Mouse (Mus musculus) heart, postnatal 0 days (tissue): ENCODE measurements around the gene Snrk. TPM values are rescaled to one million over a fixed set of nuclear protein-coding genes. Genes with fewer than 3 reads are reported as not detected.

Experiments
- ATAC-seq: fragments of 200-750 bp; cut with Nextera tagmentation; 2 replicates; pipeline ENCODE4 v1.8.0; 2017; ENCODE audit warnings: low read depth, moderate number of reproducible peaks, moderate library complexity; ENCODE audit not compliant: insufficient read depth
- DNase-seq: peaks from one replicate; pipeline ENCODE4 v3.0.0-alpha.2; 2016; ENCODE audit warnings: low spot score
- H3K27ac ChIP-seq: fragments of 300-500 bp; sonication (generic); 2 replicates; pipeline ENCODE4 v1.5.1; 2014; ENCODE audit warnings: low read depth, mild to moderate bottlenecking
- H3K27me3 ChIP-seq: fragments of 300-500 bp; sonication (generic); 2 replicates; pipeline ENCODE4 v1.6.1; 2014; ENCODE audit warnings: low read length, mixed read lengths; ENCODE audit not compliant: control insufficient read depth, insufficient read depth
- H3K36me3 ChIP-seq: fragments of 300-500 bp; sonication (generic); replicated peaks from 2 replicates; pipeline ENCODE4 v1.6.1; 2014; ENCODE audit warnings: low read length, mixed read lengths; ENCODE audit not compliant: control insufficient read depth, insufficient read depth
- H3K4me1 ChIP-seq: fragments of 300-500 bp; sonication (generic); 2 replicates; pipeline ENCODE4 v1.6.1; 2014; ENCODE audit warnings: antibody characterized with exemption; ENCODE audit not compliant: control insufficient read depth, insufficient read depth
- H3K4me2 ChIP-seq: fragments of 300-500 bp; sonication (generic); 2 replicates; pipeline ENCODE4 v1.6.1; 2014; ENCODE audit warnings: low read depth, mild to moderate bottlenecking, low read length, moderate library complexity
- H3K4me3 ChIP-seq: fragments of 300-500 bp; sonication (generic); 2 replicates; pipeline ENCODE4 v1.5.1; 2014; ENCODE audit warnings: low read depth, low read length
- H3K9ac ChIP-seq: fragments of 300-500 bp; sonication (generic); replicated peaks from 2 replicates; pipeline ENCODE4 v1.6.1; 2014; ENCODE audit warnings: low read depth, low read length, mixed read lengths
- H3K9me3 ChIP-seq: fragments of 300-500 bp; sonication (generic); replicated peaks from 2 replicates; pipeline ENCODE4 v1.6.1; 2016; ENCODE audit warnings: low read length; ENCODE audit not compliant: control insufficient read depth
- CTCF ChIP-seq: IDR thresholded peaks from 2 replicates; pipeline ENCODE4 v1.5.1; 2016; ENCODE audit warnings: antibody characterized with exemption, control low read depth, low read depth
- EP300 ChIP-seq: IDR thresholded peaks from 2 replicates; pipeline ENCODE4 v1.6.1; 2016; ENCODE audit warnings: antibody characterized with exemption, low read depth
- WGBS: fragments of 180-500 bp; shearing (Covaris S2); extraction: QIAGEN DNeasy Blood & Tissue Kit; methylation state at CpG from one replicate; pipeline ENCODE4 v1.1.7; 2014; 5-methylcytosine and 5-hydroxymethylcytosine counted together
- polyA plus RNA-seq: library from polyadenylated mRNA; unstranded; fragments of >200 nt; fragmentation: Nextera tagmentation; extraction: Ambion mirVana; gene quantifications from 2 replicates; pipeline ENCODE4 v1.2.1, GENCODE M21; 2015
- total RNA-seq: library from RNA; depleted of rRNA; stranded (reverse); fragments of >200 nt; gene quantifications from 2 replicates; pipeline ENCODE4 v1.2.3, GENCODE M21; 2014; ENCODE audit warnings: low replicate concordance

The Snrk gene
- total and polyA plus RNA-seq, 2 experiments from 2014 or later: 39.5 to 60.4 TPM

GRCm38 (mm10) chr9:122091171-122091570 lies 25.9 kb upstream of the Snrk start:
- ATAC-seq (no peak), DNase-seq (no peak)
- Histone ChIP-seq H3K4me2 (no peak overlapping the region), H3K36me3 (no peaks in the 10 kb centered on the region), H3K4me1 (peaks cover 7% of the 10 kb centered on the region), H3K9ac (no peak overlapping the region), H3K27ac (peak overlapping the region; percentile 47), H3K4me3 (no peak overlapping the region), H3K27me3 (no peaks in the 10 kb centered on the region), H3K9me3 (no peaks in the 10 kb centered on the region)
- TF ChIP-seq EP300: no peak
- no peak for TF ChIP-seq CTCF
- WGBS: 65% methylated on average over 7 of the region's 7 CpGs

- DNase-seq (no peak), ATAC-seq (no peak)
- H3K27ac ChIP-seq: peak overlapping the region; percentile 47
- TF ChIP-seq CTCF: no peak
- TF ChIP-seq EP300: no peak
- WGBS: 40% methylated on average over 5 of the region's 5 CpGs
- peaks cover 7% of the 10 kb centered on the region for H3K4me1 ChIP-seq
- H3K9ac ChIP-seq: no peak overlapping the region
- H3K4me2 ChIP-seq: no peak overlapping the region
- H3K9me3 ChIP-seq: no peaks in the 10 kb centered on the region
- no peaks in the 10 kb centered on the region for H3K36me3 ChIP-seq
- H3K4me3 ChIP-seq: no peak overlapping the region
- H3K27me3 ChIP-seq: no peaks in the 10 kb centered on the region
These were observed 25.3 kb upstream of the Snrk start for GRCm38 (mm10) chr9:122091782-122092228.

DNA sequence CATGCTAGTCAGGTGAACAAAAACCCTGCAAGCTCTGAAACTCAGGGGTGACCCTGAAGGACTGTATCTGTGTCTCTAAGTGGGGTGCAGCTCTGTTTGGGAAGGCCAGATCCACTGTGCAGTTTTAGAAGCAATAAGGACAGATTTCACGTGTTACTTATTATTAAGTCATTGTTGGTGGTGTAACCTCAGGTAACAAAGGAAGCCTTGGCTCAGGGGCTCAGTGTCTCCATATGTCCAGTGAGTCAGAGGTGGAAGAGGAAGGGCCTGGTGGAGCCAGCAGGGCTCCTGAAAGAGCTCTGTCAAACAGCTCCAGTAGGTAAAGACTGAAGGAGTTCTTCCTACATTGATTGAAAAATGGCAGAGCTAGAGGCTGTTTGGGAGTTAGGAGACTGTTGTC lies 22.9 kb upstream of the Snrk start:
- no peaks in the 10 kb centered on the region for H3K36me3 ChIP-seq
- H3K27ac ChIP-seq: no peak overlapping the region
- no peak overlapping the region for H3K4me2 ChIP-seq
- H3K9ac ChIP-seq: no peak overlapping the region
- no peak overlapping the region for H3K4me3 ChIP-seq
- no peaks in the 10 kb centered on the region for H3K9me3 ChIP-seq
- 77% methylated on average over 1 of the region's 1 CpGs for WGBS
- no peak for TF ChIP-seq CTCF
- no peak for TF ChIP-seq EP300
- no peak for ATAC-seq
- H3K27me3 ChIP-seq: no peaks in the 10 kb centered on the region
- no peak for DNase-seq
- peaks cover 10% of the 10 kb centered on the region for H3K4me1 ChIP-seq

- 70% methylated on average over 5 of the region's 5 CpGs for WGBS
- TF ChIP-seq EP300: no peak
- TF ChIP-seq CTCF: no peak
- H3K4me3 ChIP-seq: no peak overlapping the region
- no peak overlapping the region for H3K27ac ChIP-seq
- H3K9me3 ChIP-seq: no peaks in the 10 kb centered on the region
- no peaks in the 10 kb centered on the region for H3K36me3 ChIP-seq
- ATAC-seq: no peak
- DNase-seq: no peak
- no peaks in the 10 kb centered on the region for H3K27me3 ChIP-seq
- no peak overlapping the region for H3K4me2 ChIP-seq
- H3K9ac ChIP-seq: no peak overlapping the region
- H3K4me1 ChIP-seq: peaks cover 4% of the 10 kb centered on the region; the same call in 1 of the 2 replicates
These were observed 20.1 kb upstream of the Snrk start for GRCm38 (mm10) chr9:122096822-122097511.

GRCm38 (mm10) chr9:122097535-122097934 lies 19.5 kb upstream of the Snrk start:
- TF ChIP-seq EP300: no peak
- TF ChIP-seq CTCF: no peak
- Histone ChIP-seq H3K36me3 (no peaks in the 10 kb centered on the region), H3K4me1 (peaks cover 3% of the 10 kb centered on the region; the same call in 1 of the 2 replicates), H3K27ac (no peak overlapping the region), H3K4me2 (no peak overlapping the region), H3K9ac (no peak overlapping the region), H3K9me3 (no peaks in the 10 kb centered on the region), H3K4me3 (no peak overlapping the region), H3K27me3 (no peaks in the 10 kb centered on the region)
- ATAC-seq: no peak; the same call in 1 of the 2 replicates
- no peak for DNase-seq
- 55% methylated on average over 6 of the region's 6 CpGs for WGBS
